Mouse (Mus musculus) forebrain, embryonic 11.5 days (tissue): Measurements from ENCODE around the gene Cab39. TPM values are rescaled to one million over a fixed set of nuclear protein-coding genes. Genes with fewer than 3 reads are reported as not detected.
"Not testable (repeated sequence)": the region's sequence is repeated elsewhere in the genome, so short reads cannot be mapped to it uniquely, and the experiment has no call there.

Source experiments
- ATAC-seq: fragments of 200-750 bp; cut with Nextera tagmentation; replicated peaks from 2 replicates; pipeline ENCODE4 v1.8.0; 2017; ENCODE audit warnings: moderate TSS enrichment; ENCODE audit not compliant: low FRiP score
- DNase-seq: peaks from one replicate; pipeline ENCODE4 v3.0.0-alpha.2; 2017; ENCODE audit warnings: low spot score
- H3K27ac ChIP-seq: fragments of 300-500 bp; sonication (generic); 2 replicates; pipeline ENCODE4 v1.5.1; 2014; ENCODE audit warnings: low read depth, low read length
- H3K27me3 ChIP-seq: fragments of 300-500 bp; sonication (generic); 2 replicates; pipeline ENCODE4 v1.6.1; 2014; ENCODE audit warnings: mild to moderate bottlenecking, low read length, mixed read lengths; ENCODE audit not compliant: control insufficient read depth, insufficient read depth
- H3K36me3 ChIP-seq: fragments of 300-500 bp; sonication (generic); 2 replicates; pipeline ENCODE4 v1.6.1; 2014; ENCODE audit warnings: mild to moderate bottlenecking, low read length, moderate library complexity, mixed read lengths; ENCODE audit not compliant: control insufficient read depth, insufficient read depth
- H3K4me1 ChIP-seq: fragments of 300-500 bp; sonication (generic); replicated peaks from 2 replicates; pipeline ENCODE4 v1.6.1; 2014; ENCODE audit warnings: low read length, mixed read lengths; ENCODE audit not compliant: control insufficient read depth, insufficient read depth
- H3K4me2 ChIP-seq: fragments of 300-500 bp; sonication (generic); 2 replicates; pipeline ENCODE4 v1.6.1; 2014; ENCODE audit warnings: low read depth, mild to moderate bottlenecking, low read length, moderate library complexity, mixed read lengths; ENCODE audit not compliant: severe bottlenecking
- H3K4me3 ChIP-seq: fragments of 300-500 bp; sonication (generic); 2 replicates; pipeline ENCODE4 v1.5.1; 2014; ENCODE audit warnings: low read depth, low read length
- H3K9ac ChIP-seq: fragments of 300-500 bp; sonication (generic); 2 replicates; pipeline ENCODE4 v1.6.1; 2014; ENCODE audit warnings: low read length
- H3K9me3 ChIP-seq: fragments of 300-500 bp; sonication (generic); 2 replicates; pipeline ENCODE4 v1.6.1; 2016; ENCODE audit warnings: low read length, mixed read lengths; ENCODE audit not compliant: control insufficient read depth
- WGBS: fragments of 180-500 bp; shearing (Covaris S2); extraction: QIAGEN DNeasy Blood & Tissue Kit; methylation state at CpG from one replicate; pipeline ENCODE4 v1.1.7; 2014; 5-methylcytosine and 5-hydroxymethylcytosine counted together
- polyA plus RNA-seq: library from polyadenylated mRNA; unstranded; fragments of >200 nt; fragmentation: Nextera tagmentation; extraction: Ambion mirVana; gene quantifications from 2 replicates; pipeline ENCODE4 v1.2.1, GENCODE M21; 2014

Cab39 gene
- polyA plus RNA-seq, 1 experiment from 2014 or later, result 59.7 TPM

GRCm38 (mm10) chr1:85802517-85802916 lies 9.3 kb downstream of the Cab39 start:
- WGBS, result 93% methylated on average over 1 of the region's 1 CpGs
- no peaks in the 10 kb centered on the region for H3K36me3 ChIP-seq
- H3K27me3 ChIP-seq, result no peaks in the 10 kb centered on the region
- H3K4me3 ChIP-seq, result no peak overlapping the region
- H3K9ac ChIP-seq, result no peak overlapping the region
- no peaks in the 10 kb centered on the region for H3K4me1 ChIP-seq
- H3K27ac ChIP-seq, result no peak overlapping the region
- ATAC-seq, result no peak
- H3K9me3 ChIP-seq, result no peaks in the 10 kb centered on the region
- no peak overlapping the region for H3K4me2 ChIP-seq
- DNase-seq, result no peak

- Histone ChIP-seq H3K27me3 (no peaks in the 10 kb centered on the region), H3K4me2 (no peak overlapping the region), H3K4me1 (no peaks in the 10 kb centered on the region; the same call in 1 of the 2 replicates), H3K4me3 (no peak overlapping the region), H3K36me3 (no peaks in the 10 kb centered on the region), H3K9ac (no peak overlapping the region), H3K9me3 (no peaks in the 10 kb centered on the region), H3K27ac (no peak overlapping the region)
- ATAC-seq (no peak), DNase-seq (no peak)
- WGBS, result 93% methylated on average over 8 of the region's 8 CpGs
Measured at GRCm38 (mm10) chr1:85804551-85804950, 11.3 kb downstream of the Cab39 start.

- DNase-seq, result no peak
- H3K27ac ChIP-seq, result no peak overlapping the region
- H3K9ac ChIP-seq, result no peak overlapping the region
- no peaks in the 10 kb centered on the region; the same call in 1 of the 2 replicates for H3K4me1 ChIP-seq
- no peak overlapping the region for H3K4me2 ChIP-seq
- no peaks in the 10 kb centered on the region for H3K36me3 ChIP-seq
- H3K27me3 ChIP-seq, result no peaks in the 10 kb centered on the region
- WGBS, result 79% methylated on average over 4 of the region's 4 CpGs
- H3K4me3 ChIP-seq, result no peak overlapping the region
- H3K9me3 ChIP-seq, result no peaks in the 10 kb centered on the region
- ATAC-seq, result no peak
Measured at GRCm38 (mm10) chr1:85809256-85809655, 16.0 kb downstream of the Cab39 start.

GRCm38 (mm10) chr1:85810343-85810742 lies 17.1 kb downstream of the Cab39 start:
- no peak for ATAC-seq
- WGBS, result 95% methylated on average over 2 of the region's 2 CpGs
- Histone ChIP-seq H3K27me3 (no peaks in the 10 kb centered on the region), H3K9me3 (no peaks in the 10 kb centered on the region), H3K36me3 (no peaks in the 10 kb centered on the region), H3K4me3 (no peak overlapping the region), H3K27ac (no peak overlapping the region), H3K9ac (no peak overlapping the region), H3K4me2 (no peak overlapping the region), H3K4me1 (no peaks in the 10 kb centered on the region; the same call in 1 of the 2 replicates)
- DNase-seq, result no peak

GRCm38 (mm10) chr1:85810787-85811186 lies 17.5 kb downstream of the Cab39 start:
- Histone ChIP-seq H3K27ac (no peak overlapping the region), H3K9me3 (no peaks in the 10 kb centered on the region), H3K4me1 (no peaks in the 10 kb centered on the region; the same call in 1 of the 2 replicates), H3K27me3 (no peaks in the 10 kb centered on the region), H3K4me2 (no peak overlapping the region), H3K9ac (no peak overlapping the region), H3K4me3 (no peak overlapping the region), H3K36me3 (no peaks in the 10 kb centered on the region)
- WGBS, result 97% methylated on average over 2 of the region's 2 CpGs
- DNase-seq (no peak), ATAC-seq (no peak)

- H3K9ac ChIP-seq, H3K4me3 ChIP-seq, H3K9me3 ChIP-seq, H3K27me3 ChIP-seq, H3K4me1 ChIP-seq, H3K27ac ChIP-seq, ATAC-seq, H3K36me3 ChIP-seq, DNase-seq, H3K4me2 ChIP-seq: not testable (repeated sequence)
Measured at GRCm38 (mm10) chr1:85814213-85814612, 21.0 kb downstream of the Cab39 start.

GRCm38 (mm10) chr1:85818121-85818520 lies 24.9 kb downstream of the Cab39 start:
- 97% methylated on average over 6 of the region's 6 CpGs for WGBS

GRCm38 (mm10) chr1:85819695-85820094 lies 26.5 kb downstream of the Cab39 start:
- Histone ChIP-seq H3K4me1 (no peaks in the 10 kb centered on the region), H3K27ac (no peak overlapping the region), H3K4me3 (no peak overlapping the region), H3K36me3 (peaks cover 7% of the 10 kb centered on the region), H3K27me3 (no peaks in the 10 kb centered on the region), H3K9ac (no peak overlapping the region), H3K9me3 (no peaks in the 10 kb centered on the region), H3K4me2 (no peak overlapping the region)
- no peak for DNase-seq
- no peak for ATAC-seq
- 100% methylated on average over 1 of the region's 1 CpGs for WGBS

More at GRCm38 (mm10) chr1:85818121-85818520, 24.9 kb downstream of the Cab39 start:
- no peak for DNase-seq
- Histone ChIP-seq H3K27me3 (no peaks in the 10 kb centered on the region), H3K4me2 (no peak overlapping the region), H3K4me1 (no peaks in the 10 kb centered on the region), H3K4me3 (no peak overlapping the region), H3K9me3 (no peaks in the 10 kb centered on the region), H3K9ac (no peak overlapping the region), H3K27ac (no peak overlapping the region), H3K36me3 (peaks cover 6% of the 10 kb centered on the region)
- no peak for ATAC-seq

GRCm38 (mm10) chr1:85822239-85822638 lies 29.0 kb downstream of the Cab39 start:
- Histone ChIP-seq H3K9me3 (no peaks in the 10 kb centered on the region), H3K4me2 (no peak overlapping the region), H3K27me3 (no peaks in the 10 kb centered on the region), H3K36me3 (peaks cover 7% of the 10 kb centered on the region), H3K27ac (no peak overlapping the region), H3K4me3 (no peak overlapping the region), H3K9ac (no peak overlapping the region), H3K4me1 (no peaks in the 10 kb centered on the region)
- DNase-seq (no peak), ATAC-seq (no peak)
- 93% methylated on average over 8 of the region's 8 CpGs for WGBS
